Mouse (Mus musculus) cerebellum, adult 18-20 months (tissue): Measurements from ENCODE around the gene Tmub2.

ENCODE experiments used
- DNase-seq, 2 experiments: peaks; one replicate each; pipeline ENCODE4 v3.0.0; 2021

Gene Tmub2

DNA sequence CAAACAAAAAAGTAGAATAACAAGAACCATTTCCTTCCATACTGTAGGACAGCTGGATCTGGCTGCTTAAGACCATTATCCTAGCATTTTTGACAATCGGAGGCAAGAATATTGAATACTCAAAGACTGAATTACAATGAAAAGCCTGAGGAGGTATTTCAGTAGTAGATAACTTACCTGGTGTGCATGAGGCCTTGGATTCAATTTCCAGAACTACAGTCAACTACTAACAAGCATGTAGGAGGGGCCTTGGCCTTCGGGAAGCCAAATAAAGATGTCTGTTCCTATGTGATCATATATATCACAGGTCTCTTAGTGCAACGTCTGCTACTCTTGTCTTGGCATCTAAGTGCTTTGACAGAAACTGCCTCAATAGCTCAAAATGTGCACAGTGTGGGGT is 45.3 kb downstream of the Tmub2 start:
- DNase-seq: no peak

DNA sequence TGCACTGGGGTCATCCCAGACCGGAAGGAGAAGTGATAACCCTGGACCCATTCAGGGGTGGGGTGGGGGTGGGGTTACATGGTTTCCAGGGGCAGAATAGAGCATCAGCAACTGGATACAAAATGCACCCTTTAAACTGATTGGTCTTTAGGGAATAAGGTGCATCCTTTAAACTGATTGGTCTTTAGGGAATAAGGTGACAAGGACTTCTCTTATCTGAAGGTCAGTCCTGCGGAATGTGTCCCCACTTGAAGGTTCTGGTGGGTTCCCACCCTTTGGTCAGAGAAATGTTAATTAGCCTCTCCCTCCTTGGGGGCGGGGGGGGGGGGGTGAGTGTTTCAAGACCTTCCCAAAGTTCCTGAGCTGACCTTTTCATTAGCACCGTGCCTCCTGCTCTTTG is 47.1 kb downstream of the Tmub2 start:
- no peak for DNase-seq

DNA sequence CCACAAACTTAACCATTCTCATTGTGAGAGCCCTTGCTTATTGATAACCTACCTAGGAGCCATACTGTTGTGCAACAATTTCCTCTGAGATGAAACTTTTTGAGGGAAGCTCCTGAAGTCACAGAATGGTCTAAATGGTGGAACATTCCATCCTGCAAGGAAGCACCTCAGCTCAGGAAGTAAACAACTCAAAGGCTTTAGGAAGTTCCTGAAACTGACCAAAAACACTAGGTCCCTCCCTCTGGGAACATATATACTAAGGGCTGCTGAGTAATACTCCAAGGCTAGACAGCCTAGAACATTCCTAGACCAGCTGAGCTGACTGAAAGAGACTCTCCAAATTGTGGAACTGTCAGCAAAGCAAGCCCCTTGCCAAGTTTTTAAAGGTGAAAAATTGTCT is 48.3 kb downstream of the Tmub2 start:
- no peak for DNase-seq

DNA sequence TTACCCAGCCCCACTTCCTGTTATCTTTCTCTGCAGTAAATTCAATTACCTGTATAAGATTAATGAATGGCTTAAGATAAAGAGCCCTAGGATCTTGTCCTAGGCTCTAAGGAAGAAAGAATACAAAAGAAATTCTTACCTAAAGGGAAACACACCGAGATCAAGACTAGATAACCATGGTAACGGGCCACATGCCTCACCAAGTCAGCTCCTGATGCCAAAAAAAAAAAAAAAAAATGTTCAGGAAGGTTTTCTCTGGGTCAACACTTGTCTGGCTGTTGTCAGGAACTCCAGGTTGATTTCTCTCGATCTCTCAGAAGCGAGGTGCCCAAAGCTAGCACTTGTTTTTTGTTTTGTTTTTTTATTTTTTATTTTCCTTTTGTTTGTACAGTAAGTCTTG is 49.3 kb downstream of the Tmub2 start:
- no peak for DNase-seq

DNA sequence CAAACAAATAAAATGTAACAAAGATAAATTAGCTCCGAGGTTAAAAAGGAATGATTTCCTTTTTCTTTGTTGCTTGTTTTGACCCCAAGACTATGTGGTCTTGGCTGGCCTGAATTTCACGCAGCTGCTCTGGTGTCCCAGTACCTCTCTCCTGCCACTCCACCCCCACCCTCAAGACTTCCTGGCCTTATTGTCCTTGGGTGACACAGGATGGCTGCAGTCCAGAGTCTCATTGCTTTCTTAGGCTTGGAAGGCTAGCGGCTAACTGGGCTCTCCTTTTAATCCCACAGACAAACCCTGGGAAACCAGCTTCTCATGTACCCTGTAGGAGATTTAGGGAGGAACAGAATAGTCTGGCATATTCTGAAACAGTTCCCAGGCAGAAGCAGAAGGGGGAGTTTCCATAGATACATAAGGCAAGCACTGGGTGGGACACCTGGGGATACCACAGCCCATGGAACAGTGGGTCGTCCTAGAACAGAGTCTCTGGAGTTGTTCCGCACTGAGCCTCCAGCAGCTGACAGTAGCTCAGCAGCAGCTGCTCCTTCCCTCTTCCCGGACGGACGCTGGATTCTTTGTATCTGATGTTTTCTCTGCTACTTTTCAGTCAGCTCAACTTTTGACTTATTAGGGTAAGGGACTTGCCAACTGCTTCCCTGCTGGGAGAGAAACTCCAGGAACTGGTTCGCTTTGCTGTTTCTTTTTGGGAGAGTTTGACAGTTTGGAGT is 50.4 kb downstream of the Tmub2 start:
- DNase-seq: no peak

DNA sequence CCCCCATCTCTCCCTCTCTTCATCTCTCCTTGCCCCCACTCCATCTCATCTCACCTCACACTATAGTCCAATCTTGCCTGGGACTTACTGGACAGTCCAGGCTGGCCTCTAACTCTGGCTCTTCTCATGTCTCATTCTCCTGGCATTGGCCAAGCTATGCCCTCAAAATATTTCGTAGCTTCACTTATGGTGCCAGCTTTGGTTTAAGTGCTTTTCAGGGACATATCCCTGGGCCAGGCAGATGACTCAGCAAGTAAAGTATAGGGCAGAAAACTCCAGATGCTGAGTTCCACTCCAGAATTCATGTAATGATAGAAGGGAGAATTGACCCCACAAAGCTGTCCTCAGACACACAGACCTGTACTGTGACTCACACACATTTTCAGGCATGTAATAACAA is 51.5 kb downstream of the Tmub2 start:
- no peak for DNase-seq

DNA sequence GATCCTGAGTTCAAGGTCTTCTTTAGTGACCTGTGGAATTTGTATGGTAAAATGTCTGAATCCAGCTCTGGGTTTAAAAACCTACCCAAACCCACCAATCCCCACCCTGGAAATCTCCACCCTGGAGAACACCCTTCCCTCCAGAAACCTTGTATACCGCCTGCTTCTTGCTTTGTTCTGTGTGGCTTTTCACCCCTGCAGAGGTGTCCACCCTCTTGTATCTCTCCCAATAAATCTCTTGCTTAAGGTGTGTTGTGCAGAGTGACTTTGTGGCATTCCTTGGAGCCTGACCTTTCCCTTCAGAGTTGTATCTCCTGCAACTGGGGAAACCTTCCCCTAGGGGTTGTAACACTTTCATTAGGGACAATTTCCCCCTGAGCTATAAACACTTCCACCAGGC is 53.2 kb downstream of the Tmub2 start:
- no peak for DNase-seq

DNA sequence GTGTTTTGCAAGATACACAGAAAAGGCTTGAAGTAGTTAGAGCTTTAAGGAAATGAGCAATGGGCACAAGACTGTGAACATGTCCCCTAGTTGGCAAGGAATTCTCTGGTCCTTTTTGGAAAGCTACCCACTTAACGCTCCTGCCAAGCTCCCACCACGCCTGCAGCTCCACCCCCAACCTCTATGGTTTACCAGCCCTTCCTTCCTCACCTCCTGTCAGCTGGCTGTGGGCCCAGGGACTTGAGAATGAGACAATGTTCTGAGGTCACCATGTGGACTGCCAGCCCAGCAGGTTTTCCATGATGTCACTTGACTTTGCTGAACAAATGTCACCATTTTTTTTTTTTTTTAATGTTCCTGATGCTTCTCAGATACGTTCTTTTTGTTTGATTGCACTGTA is 53.8 kb downstream of the Tmub2 start:
- DNase-seq: peak; percentile 97 to 99
